In genomic region chr4:142189960-142190359, GRCm38 (mm10) we compare ENCODE assay signal across 14 mouse cellular contexts.
"Had no signal": no experiment of that assay in that cellular context is flagged by ENCODE, and none has a peak within 500 bp of the region (broad histone marks: within the 10 kb centered on the region; RNA-seq: fewer than 3 reads in every experiment).

No protein-coding gene starts in this region.

- H3K27me3 ChIP-seq: kidney, embryonic 15.5 days; limb, embryonic 12.5 days; midbrain, embryonic 12.5 days; neural tube, embryonic 13.5 days had no signal

- H3K27ac ChIP-seq: kidney, embryonic 15.5 days; limb, embryonic 12.5 days; liver, embryonic 14.5 days; midbrain, embryonic 12.5 days; neural tube, embryonic 13.5 days had no signal

- DNase-seq: kidney, adult 2 months; kidney, postnatal 14 days; lung, adult 18-20 months; lung, postnatal 36 days; retina, postnatal 1 day; right cerebral cortex, postnatal 14 days; thymus, postnatal 4 days had no signal

- H3K9ac ChIP-seq: kidney, embryonic 15.5 days; limb, embryonic 12.5 days; liver, embryonic 14.5 days; midbrain, embryonic 12.5 days; neural tube, embryonic 13.5 days had no signal

- H3K4me2 ChIP-seq: kidney, embryonic 15.5 days; limb, embryonic 12.5 days; midbrain, embryonic 12.5 days; neural tube, embryonic 13.5 days had no signal

- H3K36me3 ChIP-seq: limb, embryonic 12.5 days; midbrain, embryonic 12.5 days; neural tube, embryonic 13.5 days had no signal

- H3K9me3 ChIP-seq: midbrain, embryonic 12.5 days; neural tube, embryonic 13.5 days had no signal

- H3K4me3 ChIP-seq: kidney, embryonic 15.5 days; limb, embryonic 12.5 days; midbrain, embryonic 12.5 days; neural tube, embryonic 13.5 days had no signal

- H3K4me1 ChIP-seq: midbrain, embryonic 12.5 days had no signal

- ATAC-seq: intestine, embryonic 16.5 days; midbrain, embryonic 16.5 days had no signal
